Comparison of ENCODE assay signal across 9 mouse cellular contexts in genomic region chr9:15002995-15003613, GRCm38 (mm10). TPM values are rescaled to one million over a fixed set of nuclear protein-coding genes. Genes with fewer than 3 reads are reported as not detected.
DNase-seq lines count a peak whose midpoint lies in the region; ATAC-seq and TF ChIP-seq lines count a peak whose summit lies in the region.
"Had no signal": no experiment of that assay in that cellular context is flagged by ENCODE, and none has a peak within 500 bp of the region (broad histone marks: within the 10 kb centered on the region; RNA-seq: fewer than 3 reads in every experiment).

No protein-coding gene starts in this region.

- no peak overlapping the region for H3K4me3 ChIP-seq in thymus, adult 2 months (ENCODE audit: control insufficient read depth, insufficient read depth, low read length)
- H3K4me3 ChIP-seq in forebrain, embryonic 12.5 days (replicated peaks): no peak overlapping the region
- H3K4me3 ChIP-seq in olfactory bulb, adult 2 months (ENCODE audit: insufficient read depth, low read depth, low read length): no peak overlapping the region
- no peak overlapping the region for H3K4me3 ChIP-seq in stomach, postnatal 0 days (ENCODE audit: low read depth, low read length)
- H3K4me3 ChIP-seq: lung, embryonic 15.5 days had no signal

- no peak for TF ChIP-seq POLR2A in thymus, adult 2 months (IDR thresholded peaks at IDR 0.05; ENCODE audit: control insufficient read depth, extremely low read depth, insufficient read depth, low read length, poor library complexity)
- TF ChIP-seq POLR2A in olfactory bulb, adult 2 months (IDR thresholded peaks at IDR 0.05; ENCODE audit: insufficient read depth, low read depth, low read length): no peak

- no peak for TF ChIP-seq EP300 in stomach, postnatal 0 days (optimal IDR thresholded peaks at IDR 0.05)

- H3K9me3 ChIP-seq in forebrain, embryonic 12.5 days: no peaks in the 10 kb centered on the region
- H3K9me3 ChIP-seq in stomach, postnatal 0 days (ENCODE audit: control insufficient read depth, low read length): no peaks in the 10 kb centered on the region
- H3K9me3 ChIP-seq: lung, embryonic 15.5 days had no signal

- DNase-seq in thymus, adult 2 months: no peak
- DNase-seq in thymus, postnatal 4 days: no peak
- DNase-seq in adrenal gland, postnatal 25 days: peak; percentile 28
- no peak for DNase-seq in stomach, postnatal 0 days (ENCODE audit: low spot score)
- no peak for DNase-seq in heart, adult 11 months
- DNase-seq: kidney, adult 9 months had no signal

- no peak overlapping the region for H3K9ac ChIP-seq in forebrain, embryonic 12.5 days
- no peak overlapping the region for H3K9ac ChIP-seq in stomach, postnatal 0 days (ENCODE audit: low read length)
- H3K9ac ChIP-seq: lung, embryonic 15.5 days had no signal

- TF ChIP-seq CTCF in thymus, adult 2 months (IDR thresholded peaks at IDR 0.05; ENCODE audit: borderline replicate concordance, control insufficient read depth, extremely low read depth, insufficient read depth, low read length, poor library complexity): no peak
- TF ChIP-seq CTCF in olfactory bulb, adult 2 months (IDR thresholded peaks at IDR 0.05; ENCODE audit: insufficient read depth, low read depth, low read length): no peak
- no peak for TF ChIP-seq CTCF in stomach, postnatal 0 days (IDR thresholded peaks at IDR 0.05; ENCODE audit: low read depth)

- H3K4me2 ChIP-seq in forebrain, embryonic 12.5 days: no peak overlapping the region
- no peak overlapping the region for H3K4me2 ChIP-seq in stomach, postnatal 0 days (replicated peaks; ENCODE audit: low read depth)
- H3K4me2 ChIP-seq: lung, embryonic 15.5 days had no signal

- peaks cover 28% of the 10 kb centered on the region for H3K36me3 ChIP-seq in thymus, adult 2 months (ENCODE audit: control insufficient read depth, insufficient read depth, low read length)
- H3K36me3 ChIP-seq in forebrain, embryonic 12.5 days (replicated peaks): peaks cover 38% of the 10 kb centered on the region
- H3K36me3 ChIP-seq in stomach, postnatal 0 days (ENCODE audit: control insufficient read depth, insufficient read depth, low read length): peaks cover 5% of the 10 kb centered on the region

- WGBS in thymus, adult 2 months: 47% methylated on average over 6 of the region's 6 CpGs
- WGBS in forebrain, embryonic 12.5 days: 20% methylated on average over 6 of the region's 6 CpGs
- WGBS in olfactory bulb, adult 2 months: 17% methylated on average over 6 of the region's 6 CpGs
- WGBS in stomach, postnatal 0 days: 64% methylated on average over 6 of the region's 6 CpGs

- H3K27me3 ChIP-seq in thymus, adult 2 months (ENCODE audit: control insufficient read depth, insufficient read depth, low read length): no peaks in the 10 kb centered on the region
- no peaks in the 10 kb centered on the region for H3K27me3 ChIP-seq in forebrain, embryonic 12.5 days
- no peaks in the 10 kb centered on the region for H3K27me3 ChIP-seq in stomach, postnatal 0 days (ENCODE audit: control insufficient read depth, insufficient read depth, low read length)
- H3K27me3 ChIP-seq: lung, embryonic 15.5 days had no signal

- peak; percentile 49; the same call in 1 of the 2 replicates for ATAC-seq in forebrain, embryonic 12.5 days (ENCODE audit: low FRiP score)
- ATAC-seq in stomach, postnatal 0 days (ENCODE audit: low FRiP score, low TSS enrichment): no peak

- H3K4me1 ChIP-seq in thymus, adult 2 months (replicated peaks; ENCODE audit: control insufficient read depth, insufficient read depth, low read length): peaks cover 22% of the 10 kb centered on the region
- peaks cover 21% of the 10 kb centered on the region for H3K4me1 ChIP-seq in forebrain, embryonic 12.5 days
- peaks cover 7% of the 10 kb centered on the region for H3K4me1 ChIP-seq in olfactory bulb, adult 2 months (ENCODE audit: control insufficient read depth, insufficient read depth, low read length)
- H3K4me1 ChIP-seq in stomach, postnatal 0 days (replicated peaks; ENCODE audit: control insufficient read depth, insufficient read depth): no peaks in the 10 kb centered on the region
- H3K4me1 ChIP-seq: lung, embryonic 15.5 days had no signal

- peak overlapping the region; percentile 38; the same call in 1 of the 2 replicates for H3K27ac ChIP-seq in thymus, adult 2 months (ENCODE audit: control insufficient read depth, insufficient read depth, low read length)
- H3K27ac ChIP-seq in forebrain, embryonic 12.5 days: peak overlapping the region; percentile 57
- H3K27ac ChIP-seq in olfactory bulb, adult 2 months (ENCODE audit: insufficient read depth, low read depth, low read length): peak overlapping the region; percentile 68
- no peak overlapping the region for H3K27ac ChIP-seq in stomach, postnatal 0 days (replicated peaks)
- H3K27ac ChIP-seq: lung, embryonic 15.5 days had no signal

RNA-seq across cellular contexts. Expression of gene Panx1, which starts 42.2 kb away (rescaled TPM):
- polyA plus RNA-seq in thymus, adult 2 months (2012; rRNA removed): 145 and 155 TPM in 2 replicates
- 8.6 and 14.9 TPM in 2 replicates for total RNA-seq in adrenal gland, postnatal 25 days (2021)
- polyA plus RNA-seq in forebrain, embryonic 12.5 days (2016; fragmentation: Nextera tagmentation; extraction: Ambion mirVana): 86.8 and 100 TPM in 2 replicates
- polyA plus RNA-seq in olfactory bulb, adult 2 months (2012; ENCODE audit: insufficient read depth, insufficient read length, low replicate concordance, missing spikeins): not detected in 2 replicates
- 27.8 and 28.1 TPM in 2 replicates for polyA plus RNA-seq in stomach, postnatal 0 days (2015; fragmentation: Nextera tagmentation; extraction: Ambion mirVana)

Comparison
In these comparisons a context has a peak if more than half of its experiments do, and no peak if none do; other contexts are left out.
1. RNA of gene Panx1, which starts 42.2 kb away (polyA plus RNA-seq): 145 to 155 TPM in thymus, adult 2 months, 86.8 to 100 TPM in forebrain, embryonic 12.5 days and 27.8 to 28.1 TPM in stomach, postnatal 0 days; not detected in olfactory bulb, adult 2 months; every median in the first group is over 10 times any median in the second.